Mouse (Mus musculus): Measurements from ENCODE around the gene Cdk5rap2.

The Cdk5rap2 gene

DNA sequence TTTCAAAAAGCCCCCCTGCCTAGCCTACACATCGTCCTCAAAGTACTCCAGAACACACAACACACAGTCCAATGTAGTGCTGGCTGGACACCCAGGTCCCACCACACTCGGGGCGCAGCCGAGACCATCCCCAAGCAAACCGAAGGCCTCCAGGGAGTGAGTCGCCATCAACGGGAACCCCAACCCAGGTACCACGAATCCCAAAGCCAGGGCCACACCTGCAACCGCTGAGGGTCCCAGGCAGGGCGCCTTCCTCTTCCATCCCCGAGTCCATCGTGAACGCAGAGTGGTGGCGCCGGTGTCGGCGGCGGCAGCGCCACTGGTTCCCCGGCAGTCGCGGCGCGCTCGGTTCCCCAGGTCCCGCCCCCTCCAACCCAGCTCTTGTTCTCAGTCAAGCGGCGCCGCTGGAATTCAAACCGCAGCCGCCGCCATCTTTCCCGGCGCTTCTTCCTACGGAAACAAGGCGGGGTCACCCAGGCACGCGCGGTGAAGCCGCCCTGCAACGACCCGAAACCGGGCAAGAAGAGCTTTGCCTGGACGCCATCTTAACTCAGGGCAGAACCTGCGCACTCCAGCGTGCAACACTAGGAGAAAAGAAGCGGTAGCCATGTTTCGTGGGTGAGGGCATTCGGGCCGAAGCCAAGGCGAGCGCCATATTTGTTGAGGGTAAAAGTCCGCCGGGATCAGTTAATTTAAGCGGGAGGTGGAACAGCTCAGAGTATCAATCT lies at the start of gene Cdk5rap2:
Cdk5rap2 (minus strand) TSS at position 450 of the 728 bp plus-strand sequence.
- peak; percentile 98 for DNase-seq

DNA sequence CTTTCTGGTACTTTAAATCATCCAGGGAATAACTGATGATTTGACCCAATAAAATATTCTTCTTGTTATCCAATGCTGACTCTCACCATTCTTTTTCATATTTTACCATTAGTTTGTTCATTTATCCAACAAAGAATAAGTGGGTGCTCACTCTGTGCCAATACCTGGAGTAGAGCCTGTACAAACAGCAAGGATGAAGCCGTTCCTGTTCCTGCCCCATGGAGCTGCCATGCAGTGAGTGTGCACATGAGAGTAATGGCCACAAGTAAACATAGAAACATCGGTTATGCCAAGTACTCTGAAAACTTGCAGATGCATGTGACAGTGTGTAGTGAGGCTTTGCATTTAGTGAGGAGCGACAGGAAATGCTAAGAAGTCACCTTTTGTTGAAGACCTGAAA lies 41.9 kb upstream of the Cdk5rap2 start:
- DNase-seq: no peak

DNA sequence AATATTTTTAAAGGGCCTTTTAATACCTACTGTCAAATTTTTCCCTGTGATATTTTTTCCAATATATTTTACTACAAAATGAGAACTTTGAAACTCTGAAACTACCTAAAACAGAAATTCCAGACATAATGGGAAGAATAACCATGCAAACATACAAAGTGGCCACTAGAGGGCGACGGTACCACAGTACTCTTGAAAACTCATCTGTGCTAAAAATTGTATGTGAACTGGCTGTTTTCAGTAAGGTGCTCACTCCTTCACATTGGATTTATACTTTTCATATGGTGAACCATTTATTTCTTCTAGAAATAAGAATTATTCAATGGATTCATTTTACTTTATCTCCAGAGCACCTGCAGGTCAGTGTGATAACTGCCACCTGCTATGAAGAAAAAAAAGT lies 41.5 kb upstream of the Cdk5rap2 start:
- peak; percentile 65 for DNase-seq

DNA sequence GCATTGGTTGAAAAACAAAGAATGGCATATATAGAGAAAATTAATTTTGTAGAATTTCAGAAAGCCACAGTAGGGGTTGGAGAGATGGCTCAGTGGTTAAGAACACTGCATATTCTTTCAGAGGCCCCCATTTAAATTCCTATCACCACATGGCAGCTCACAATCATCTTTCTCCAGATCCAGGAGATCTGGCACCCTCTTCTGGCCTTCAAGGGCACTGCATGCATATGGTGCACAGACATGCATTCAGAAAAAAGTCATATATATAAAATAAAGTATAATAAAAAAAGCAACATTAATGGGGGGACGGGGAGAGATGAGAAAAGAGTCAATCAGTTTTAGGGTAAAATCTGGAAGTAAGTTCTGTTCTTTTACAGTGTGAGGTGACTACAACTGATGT lies 39.4 kb upstream of the Cdk5rap2 start:
- DNase-seq: no peak

DNA sequence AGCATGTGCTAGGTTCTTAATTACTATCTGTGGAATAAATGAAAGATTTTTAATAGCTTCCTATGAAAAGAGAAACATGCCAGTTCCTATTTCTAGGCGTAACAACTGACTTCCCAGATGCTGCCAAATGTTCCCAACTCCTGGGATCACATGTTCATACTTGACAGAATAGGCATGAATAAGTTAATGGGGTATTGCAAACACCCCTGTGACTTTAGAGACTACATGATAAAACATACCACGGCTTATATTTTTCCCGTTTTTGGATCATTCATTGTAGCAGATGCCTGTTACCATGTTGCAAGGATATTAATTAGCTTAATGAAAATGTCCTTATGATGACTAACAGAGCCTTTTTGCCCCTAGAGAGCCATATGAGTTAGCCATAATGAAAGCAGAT lies 36.5 kb upstream of the Cdk5rap2 start:
- no peak for DNase-seq

DNA sequence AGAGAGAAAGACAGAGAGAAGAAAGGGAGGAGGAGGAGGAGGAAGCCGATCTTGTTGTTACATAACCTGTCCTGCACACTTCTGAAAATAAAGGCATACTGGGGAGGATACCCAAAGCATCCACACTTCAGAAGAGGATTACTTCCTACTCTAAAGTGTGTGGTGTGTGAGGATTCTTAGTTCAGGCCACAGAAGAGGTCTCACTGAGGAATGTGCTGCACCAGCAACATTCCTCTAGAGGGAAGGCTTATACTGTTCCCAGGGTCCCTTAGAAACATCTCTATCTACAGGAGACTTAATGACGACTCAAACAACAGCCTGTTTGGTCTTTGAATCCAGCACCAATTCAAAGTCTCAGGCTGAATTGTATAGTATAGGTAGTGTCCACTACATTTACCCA lies 10.0 kb upstream of the Cdk5rap2 start:
- no peak for DNase-seq

DNA sequence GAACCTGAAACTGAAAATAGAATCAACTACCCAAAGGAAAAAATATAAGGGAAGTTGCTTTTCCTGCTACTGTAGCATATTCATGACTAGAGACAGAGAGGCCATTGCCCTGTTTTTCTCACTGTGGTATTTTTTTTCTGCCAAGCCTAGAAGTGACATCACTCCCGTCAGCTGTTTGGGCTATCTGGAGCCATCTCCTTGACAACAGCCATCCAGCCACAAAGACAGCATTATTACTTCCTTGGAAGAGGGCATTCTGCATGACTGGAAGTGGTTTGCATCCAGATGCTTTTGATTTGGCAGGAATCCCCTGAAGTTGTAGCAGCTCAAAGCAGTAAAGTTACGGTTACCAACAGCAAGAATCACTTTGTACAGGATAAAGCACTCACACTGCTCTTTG lies 1.9 kb upstream of the Cdk5rap2 start:
- DNase-seq: no peak

- DNase-seq: no peak
These were observed 787 bp downstream of the Cdk5rap2 start for GRCm38 (mm10) chr4:70409456-70409855.

- DNase-seq: peak; percentile 36
These were observed 8.0 kb downstream of the Cdk5rap2 start for GRCm38 (mm10) chr4:70402109-70402819.

DNA sequence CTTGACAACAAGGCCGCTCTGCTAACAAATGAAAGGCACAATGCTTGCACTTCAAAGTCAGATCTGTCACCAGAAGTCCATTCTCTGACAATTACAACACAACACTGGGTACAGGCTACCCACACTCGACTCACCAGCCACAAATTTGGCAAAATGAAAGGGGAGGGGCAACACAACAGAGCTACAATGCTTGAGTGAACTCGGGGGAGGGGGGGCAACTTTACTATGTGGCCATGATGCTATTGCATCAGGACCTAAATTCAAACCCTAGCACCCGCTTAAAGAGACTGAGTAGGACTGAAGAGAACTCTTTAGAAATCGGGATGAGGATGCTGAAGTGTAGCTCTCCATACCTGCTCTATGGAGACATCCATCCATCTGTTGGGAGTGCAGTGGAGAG lies 10.8 kb downstream of the Cdk5rap2 start:
- no peak for DNase-seq

DNA sequence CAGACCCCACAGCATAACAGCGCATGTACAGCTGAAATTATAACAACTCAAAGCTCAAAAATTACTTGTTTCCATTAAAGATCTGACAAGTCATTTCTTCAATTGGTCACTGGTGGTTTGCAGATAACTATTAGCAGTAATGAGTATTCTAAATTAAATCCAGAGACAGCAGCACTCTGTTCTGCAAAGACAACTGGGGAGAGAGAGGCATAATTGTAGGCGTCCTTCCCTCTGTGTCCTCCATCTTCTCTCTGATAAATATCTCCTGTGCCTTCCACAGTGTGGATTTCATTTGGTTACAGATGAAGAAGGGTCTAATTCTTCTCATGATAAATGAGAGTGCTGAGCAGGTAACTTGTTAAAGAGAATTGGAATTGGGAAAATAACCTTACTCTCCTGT lies 11.2 kb downstream of the Cdk5rap2 start:
- no peak for DNase-seq

GRCm38 (mm10) chr4:70398088-70398487 lies 12.2 kb downstream of the Cdk5rap2 start:
- DNase-seq: no peak

DNA sequence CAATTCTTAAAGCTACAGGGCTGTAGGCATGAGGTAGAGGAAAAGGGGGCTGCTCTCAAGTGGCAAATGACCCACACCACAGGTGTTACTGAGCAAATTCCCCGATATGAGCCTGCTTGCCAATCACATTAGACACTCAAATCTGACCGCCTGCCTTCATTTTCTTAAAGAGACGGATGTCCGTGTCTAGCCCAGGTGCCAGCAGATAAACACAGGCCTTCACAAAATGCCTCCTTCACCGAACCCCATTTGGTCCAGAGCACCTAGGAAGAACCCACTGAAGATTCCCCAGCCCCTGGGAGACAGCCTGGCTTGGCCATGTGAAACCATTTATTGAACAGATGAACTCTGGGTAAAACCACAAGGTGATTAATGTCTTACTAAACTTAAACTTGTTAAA lies 13.5 kb downstream of the Cdk5rap2 start:
- no peak for DNase-seq

GRCm38 (mm10) chr4:70394736-70395135 lies 15.5 kb downstream of the Cdk5rap2 start:
- no peak for DNase-seq

GRCm38 (mm10) chr4:70391760-70392372 lies 18.4 kb downstream of the Cdk5rap2 start:
- no peak for DNase-seq

GRCm38 (mm10) chr4:70391073-70391472 lies 19.2 kb downstream of the Cdk5rap2 start:
- no peak for DNase-seq

DNA sequence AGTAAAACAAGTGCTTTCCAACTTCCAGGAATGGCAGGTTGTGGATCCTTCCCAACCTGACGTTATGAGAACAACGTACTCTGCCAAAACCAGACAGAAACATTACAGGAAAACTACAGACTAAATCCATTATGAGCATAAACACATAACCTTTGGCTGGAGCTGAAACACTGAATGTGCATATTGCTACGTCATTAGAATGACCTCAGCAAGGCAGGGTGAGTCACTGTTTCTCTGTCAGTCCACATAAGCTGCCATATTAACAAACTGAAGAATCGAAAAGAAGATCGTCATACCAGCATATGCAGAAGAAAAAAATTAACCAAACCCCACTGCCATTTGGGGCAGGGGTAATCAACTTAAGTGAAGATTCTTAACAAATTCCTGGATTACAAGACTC lies 24.0 kb downstream of the Cdk5rap2 start:
- DNase-seq: no peak

GRCm38 (mm10) chr4:70377359-70377758 lies 32.9 kb downstream of the Cdk5rap2 start:
- no peak for DNase-seq

DNA sequence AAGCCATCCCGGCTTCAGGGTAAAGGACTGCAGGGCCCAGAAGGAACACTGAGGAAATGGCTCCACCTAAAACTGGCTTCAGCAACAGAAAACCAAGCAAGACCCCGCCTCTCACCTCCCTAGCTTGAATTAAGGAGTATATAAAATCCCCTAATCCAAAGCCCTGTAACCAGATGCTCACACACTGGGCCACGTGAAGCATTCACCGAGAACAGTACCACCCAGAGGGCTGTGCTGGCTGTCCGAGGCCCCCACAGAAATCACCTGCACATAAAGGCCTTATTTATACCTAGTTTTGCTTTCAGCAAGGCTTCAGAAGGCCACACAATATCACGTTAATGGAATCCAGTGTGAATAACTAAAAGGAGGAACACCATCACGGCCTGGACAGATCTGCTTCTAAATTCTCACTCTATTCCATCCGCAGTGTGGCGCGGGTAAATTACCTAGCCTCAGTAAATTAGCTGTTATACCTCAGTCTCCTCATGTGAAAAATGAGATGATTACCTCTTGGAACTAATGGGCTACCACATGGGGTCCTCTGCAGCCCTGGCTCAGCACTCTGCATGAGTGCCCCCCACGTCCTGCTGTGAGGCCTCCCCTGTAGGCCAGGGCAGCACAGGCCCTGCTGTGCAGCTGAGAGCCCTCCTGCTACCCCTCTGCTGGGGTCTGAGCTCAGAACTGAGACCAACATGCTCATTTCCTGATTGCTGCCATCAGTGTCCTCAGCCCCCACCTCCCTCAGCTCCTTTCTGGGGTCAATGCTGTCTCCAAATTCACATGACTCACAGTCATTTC lies 45.0 kb downstream of the Cdk5rap2 start:
- DNase-seq: no peak

DNA sequence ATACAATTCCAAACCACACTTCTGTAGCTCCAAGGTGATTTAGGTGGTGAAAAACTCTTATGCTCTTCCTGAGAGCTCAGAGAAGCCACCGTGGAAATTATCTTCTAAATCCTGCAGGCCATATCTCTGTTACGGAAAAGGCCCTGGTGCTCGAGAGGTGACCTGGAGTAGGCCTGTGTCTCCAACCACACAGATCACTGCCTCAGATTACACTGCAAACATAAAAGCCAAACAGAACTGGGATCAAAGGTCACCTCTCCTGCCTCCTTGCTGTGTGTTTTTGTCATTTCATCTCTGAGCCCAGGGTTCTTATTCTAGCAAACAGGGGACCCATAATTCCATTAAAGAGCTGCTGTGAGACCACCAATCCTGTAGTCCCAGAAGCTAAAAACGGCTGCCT lies 48.9 kb downstream of the Cdk5rap2 start:
- no peak for DNase-seq

DNA sequence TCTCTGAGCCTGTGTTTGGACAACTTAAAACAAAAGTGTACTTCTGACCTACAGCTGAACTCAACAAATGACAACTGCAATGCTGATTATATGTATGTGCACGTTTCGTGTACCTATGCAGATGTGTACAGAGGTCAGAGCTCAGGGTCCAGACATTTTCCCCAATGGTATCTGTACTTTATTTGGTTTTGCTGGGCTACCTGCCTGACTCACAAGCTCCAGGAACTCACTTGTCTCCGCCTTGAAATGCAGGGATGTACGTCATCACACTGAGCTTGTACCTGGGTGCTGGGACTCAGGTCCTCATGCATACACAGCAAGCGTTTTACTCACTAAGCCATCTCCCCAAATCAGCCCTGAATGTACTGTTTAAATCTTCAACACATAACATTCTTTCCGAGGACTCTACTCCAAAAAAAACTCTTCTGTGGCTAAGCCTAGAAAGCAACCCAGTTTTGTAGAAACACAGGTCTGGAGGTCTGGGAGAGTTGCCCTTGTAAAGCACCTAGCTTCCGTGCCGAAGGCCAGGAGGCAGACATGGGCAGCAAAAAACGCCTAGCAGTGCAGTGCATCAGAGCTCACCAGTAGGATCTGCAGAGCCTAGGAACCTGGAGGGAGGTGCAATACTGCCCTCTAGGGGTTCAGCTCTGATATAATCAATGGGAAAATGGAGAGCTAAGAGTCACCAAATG lies 54.4 kb downstream of the Cdk5rap2 start:
- DNase-seq: peak; percentile 62

GRCm38 (mm10) chr4:70354448-70354847 lies 55.8 kb downstream of the Cdk5rap2 start:
- DNase-seq: no peak

- DNase-seq: peak; percentile 16
These were observed 56.6 kb downstream of the Cdk5rap2 start for GRCm38 (mm10) chr4:70353656-70354055.

Data from kidney, postnatal 10 days (tissue).